Mouse (Mus musculus) kidney, postnatal 0 days (tissue): ENCODE results near the gene Tas1r2. TPM values are rescaled to one million over a fixed set of nuclear protein-coding genes. Genes with fewer than 3 reads are reported as not detected.

ENCODE experiments used
- ATAC-seq: fragments of 200-750 bp; cut with Nextera tagmentation; replicated peaks from 2 replicates; pipeline ENCODE4 v1.8.0; 2017; ENCODE audit warnings: low read depth, moderate number of reproducible peaks, moderate TSS enrichment, moderate library complexity; ENCODE audit not compliant: low FRiP score
- DNase-seq: peaks from one replicate; pipeline ENCODE4 v3.0.0-alpha.2; 2016; ENCODE audit warnings: low spot score
- H3K27ac ChIP-seq: fragments of 300-500 bp; sonication (generic); 2 replicates; pipeline ENCODE4 v1.5.1; 2014; ENCODE audit warnings: mild to moderate bottlenecking
- H3K27me3 ChIP-seq: fragments of 300-500 bp; sonication (generic); 2 replicates; pipeline ENCODE4 v1.6.1; 2014; ENCODE audit warnings: low read length, mixed read lengths; ENCODE audit not compliant: insufficient read depth
- H3K36me3 ChIP-seq: fragments of 300-500 bp; sonication (generic); 2 replicates; pipeline ENCODE4 v1.6.1; 2014; ENCODE audit warnings: low read length, mixed read lengths; ENCODE audit not compliant: insufficient read depth
- H3K4me1 ChIP-seq: fragments of 300-500 bp; sonication (generic); replicated peaks from 2 replicates; pipeline ENCODE4 v1.6.1; 2014; ENCODE audit warnings: antibody characterized with exemption, low read length, mixed read lengths; ENCODE audit not compliant: insufficient read depth
- H3K4me2 ChIP-seq: fragments of 300-500 bp; sonication (generic); 2 replicates; pipeline ENCODE4 v1.6.1; 2014; ENCODE audit warnings: mild to moderate bottlenecking, low read length, moderate library complexity, mixed read lengths
- H3K4me3 ChIP-seq: fragments of 300-500 bp; sonication (generic); replicated peaks from 2 replicates; pipeline ENCODE4 v1.5.1; 2014; ENCODE audit warnings: low read depth, low read length
- H3K9ac ChIP-seq: fragments of 300-500 bp; sonication (generic); 2 replicates; pipeline ENCODE4 v1.6.1; 2014; ENCODE audit warnings: low read depth, low read length
- H3K9me3 ChIP-seq: fragments of 300-500 bp; sonication (generic); replicated peaks from 2 replicates; pipeline ENCODE4 v1.6.1; 2016; ENCODE audit warnings: low read length, inconsistent platforms, mixed read lengths
- CTCF ChIP-seq: IDR thresholded peaks from 2 replicates; pipeline ENCODE4 v1.5.1; 2016; ENCODE audit warnings: antibody characterized with exemption, low read depth, mild to moderate bottlenecking, moderate library complexity
- WGBS: fragments of 180-500 bp; shearing (Covaris S2); extraction: QIAGEN DNeasy Blood & Tissue Kit; methylation state at CpG from one replicate; pipeline ENCODE4 v1.1.7; 2014; 5-methylcytosine and 5-hydroxymethylcytosine counted together
- polyA plus RNA-seq: library from polyadenylated mRNA; unstranded; fragments of >200 nt; fragmentation: Nextera tagmentation; extraction: Ambion mirVana; gene quantifications from 2 replicates; pipeline ENCODE4 v1.2.1, GENCODE M21; 2015

Gene Tas1r2
- not detected in 2 replicates for polyA plus RNA-seq

DNA sequence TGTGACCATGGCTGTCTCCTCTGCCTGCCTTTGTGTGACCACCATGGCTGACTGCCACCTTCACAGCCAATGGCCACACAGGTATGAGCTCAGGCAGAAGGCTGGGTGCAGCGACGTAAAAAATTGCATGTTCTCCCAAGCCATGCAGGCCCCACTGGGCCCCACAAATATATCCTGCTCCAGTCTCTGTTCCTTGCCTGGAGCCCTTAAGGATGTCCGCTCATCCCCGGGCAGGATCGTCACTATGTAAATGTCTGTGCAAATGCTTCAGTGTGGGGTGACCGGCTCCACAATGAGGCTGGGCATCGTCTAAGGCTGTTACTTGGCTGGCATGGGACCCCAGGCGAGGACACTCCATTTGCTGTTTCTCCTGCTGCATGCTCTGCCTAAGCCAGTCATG is at the start of gene Tas1r2:
Tas1r2 (plus strand) TSS at position 301 of the 400 bp plus-strand sequence.
- ATAC-seq (no peak), DNase-seq (no peak)
- no peaks in the 10 kb centered on the region for H3K27me3 ChIP-seq
- no peak within 1 kb of the TSS for H3K4me2 ChIP-seq
- H3K4me3 ChIP-seq: no peak within 1 kb of the TSS
- 79% methylated on average over 8 of the region's 8 CpGs for WGBS
- no peaks in the 10 kb centered on the region; the same call in 1 of the 2 replicates for H3K4me1 ChIP-seq
- no peak for TF ChIP-seq CTCF
- peaks cover 11% of the 10 kb centered on the region for H3K36me3 ChIP-seq
- no peaks in the 10 kb centered on the region for H3K9me3 ChIP-seq
- H3K27ac ChIP-seq: no peak within 1 kb of the TSS
- H3K9ac ChIP-seq: no peak within 1 kb of the TSS

DNA sequence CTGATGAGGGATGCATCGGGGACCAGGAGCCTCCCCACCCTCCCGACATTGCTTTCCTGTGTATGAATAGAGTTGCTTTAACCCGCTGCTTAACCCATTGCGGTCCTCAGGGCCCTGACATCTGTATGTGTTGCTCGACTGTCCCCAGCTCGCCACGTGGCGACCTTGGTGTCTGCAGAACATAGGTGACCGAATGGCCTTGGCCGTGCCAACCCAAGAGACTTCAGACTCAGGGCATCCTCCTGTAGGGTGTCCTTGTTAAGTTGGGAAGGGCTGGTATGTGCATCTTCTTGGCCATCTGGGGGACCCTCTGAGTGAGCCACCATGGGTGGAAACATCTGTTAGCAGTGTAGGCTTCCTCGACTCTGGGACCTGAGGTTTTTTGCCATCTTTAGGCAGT is 48.1 kb upstream of the Tas1r2 start:
- WGBS: 82% methylated on average over 11 of the region's 11 CpGs
- DNase-seq: no peak
- ATAC-seq: no peak

DNA sequence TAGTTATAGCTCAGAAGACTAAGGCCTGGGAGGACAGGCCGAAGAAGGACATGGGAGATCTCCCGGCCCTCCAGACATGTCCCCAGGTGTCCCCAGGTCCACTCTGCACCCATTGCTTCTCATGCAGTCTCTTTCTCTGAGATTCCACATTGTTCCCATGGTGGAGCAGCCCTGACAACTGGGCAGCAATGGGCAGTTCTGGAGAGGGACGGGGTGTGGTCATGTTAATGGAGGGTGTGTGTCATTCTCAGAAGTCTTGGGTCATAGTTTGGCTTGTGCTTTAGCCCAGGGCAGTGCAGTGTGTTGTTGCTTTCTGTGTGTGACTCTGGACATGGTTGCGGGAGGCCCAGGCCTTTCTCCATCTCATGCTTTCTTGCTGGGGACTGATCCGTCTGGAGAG is 46.6 kb upstream of the Tas1r2 start:
- Histone ChIP-seq H3K9me3 (no peaks in the 10 kb centered on the region), H3K36me3 (peaks cover 24% of the 10 kb centered on the region), H3K27ac (no peak overlapping the region), H3K4me1 (peaks cover 6% of the 10 kb centered on the region), H3K4me3 (no peak overlapping the region), H3K4me2 (no peak overlapping the region), H3K27me3 (no peaks in the 10 kb centered on the region), H3K9ac (no peak overlapping the region)
- no peak for TF ChIP-seq CTCF
- DNase-seq (no peak), ATAC-seq (no peak)
- 96% methylated on average over 5 of the region's 5 CpGs for WGBS

More for the DNA sequence above, 48.1 kb upstream of the Tas1r2 start:
- H3K9me3 ChIP-seq: no peaks in the 10 kb centered on the region
- no peak overlapping the region for H3K27ac ChIP-seq
- TF ChIP-seq CTCF: no peak
- H3K9ac ChIP-seq: no peak overlapping the region
- no peaks in the 10 kb centered on the region for H3K27me3 ChIP-seq
- no peak overlapping the region for H3K4me2 ChIP-seq
- no peak overlapping the region for H3K4me3 ChIP-seq
- peaks cover 24% of the 10 kb centered on the region for H3K36me3 ChIP-seq
- H3K4me1 ChIP-seq: peaks cover 11% of the 10 kb centered on the region

DNA sequence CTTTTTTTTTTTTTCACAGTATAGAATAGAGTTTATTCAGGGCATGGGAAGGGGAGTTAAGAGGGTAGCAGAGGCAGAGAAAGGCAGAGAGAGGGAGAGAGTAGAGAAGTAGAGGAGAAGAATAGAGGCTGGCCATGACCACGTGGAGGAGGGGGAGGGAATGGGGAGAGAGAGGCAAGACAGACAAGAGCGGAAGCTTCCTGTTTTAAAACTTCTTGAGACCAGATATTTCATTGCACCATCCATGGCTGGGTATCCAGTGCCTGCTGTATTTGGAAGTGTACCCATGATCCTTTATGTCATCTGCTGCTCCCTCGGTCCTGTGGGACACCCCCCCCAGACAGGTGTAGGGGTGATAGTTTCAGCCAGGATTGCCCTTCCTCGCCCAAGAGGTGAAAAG is 44.4 kb upstream of the Tas1r2 start:
- H3K9me3 ChIP-seq: no peaks in the 10 kb centered on the region
- ATAC-seq: no peak
- H3K27me3 ChIP-seq: no peaks in the 10 kb centered on the region
- peaks cover 35% of the 10 kb centered on the region for H3K36me3 ChIP-seq
- no peaks in the 10 kb centered on the region for H3K4me1 ChIP-seq
- TF ChIP-seq CTCF: no peak
- no peak overlapping the region for H3K27ac ChIP-seq
- DNase-seq: no peak
- no peak overlapping the region for H3K4me2 ChIP-seq
- H3K4me3 ChIP-seq: no peak overlapping the region
- no peak overlapping the region for H3K9ac ChIP-seq
- 62% methylated on average over 4 of the region's 4 CpGs for WGBS

DNA sequence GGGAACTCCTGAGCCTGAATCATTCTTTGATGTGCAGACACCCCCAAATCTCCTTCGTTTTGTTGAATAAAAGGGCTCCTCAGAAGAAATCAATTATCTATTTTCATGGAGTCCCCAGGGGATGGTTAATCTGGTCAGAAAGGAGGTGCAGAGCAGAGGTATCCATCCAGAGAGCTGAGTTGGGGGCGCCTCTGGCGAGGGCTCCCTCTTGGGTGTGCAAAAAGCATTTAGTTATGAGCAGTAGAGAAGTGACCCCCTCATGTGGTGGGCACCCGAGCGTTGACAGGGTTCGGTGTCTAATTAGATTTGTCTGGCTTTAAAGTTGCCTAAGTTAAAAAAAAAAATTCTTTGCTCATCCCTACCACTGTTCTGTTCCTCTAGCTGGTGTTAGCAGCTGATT is 42.4 kb upstream of the Tas1r2 start:
- Histone ChIP-seq H3K27ac (0 out of 2 replicates have a peak overlapping the region, but pooled peaks have one; percentile 36), H3K36me3 (peaks cover 35% of the 10 kb centered on the region; the same call in 1 of the 2 replicates), H3K9me3 (no peaks in the 10 kb centered on the region), H3K4me2 (no peak overlapping the region), H3K27me3 (no peaks in the 10 kb centered on the region), H3K4me1 (no peaks in the 10 kb centered on the region), H3K4me3 (no peak overlapping the region), H3K9ac (no peak overlapping the region)
- DNase-seq: no peak
- ATAC-seq: no peak
- 59% methylated on average over 6 of the region's 6 CpGs for WGBS
- TF ChIP-seq CTCF: no peak

DNA sequence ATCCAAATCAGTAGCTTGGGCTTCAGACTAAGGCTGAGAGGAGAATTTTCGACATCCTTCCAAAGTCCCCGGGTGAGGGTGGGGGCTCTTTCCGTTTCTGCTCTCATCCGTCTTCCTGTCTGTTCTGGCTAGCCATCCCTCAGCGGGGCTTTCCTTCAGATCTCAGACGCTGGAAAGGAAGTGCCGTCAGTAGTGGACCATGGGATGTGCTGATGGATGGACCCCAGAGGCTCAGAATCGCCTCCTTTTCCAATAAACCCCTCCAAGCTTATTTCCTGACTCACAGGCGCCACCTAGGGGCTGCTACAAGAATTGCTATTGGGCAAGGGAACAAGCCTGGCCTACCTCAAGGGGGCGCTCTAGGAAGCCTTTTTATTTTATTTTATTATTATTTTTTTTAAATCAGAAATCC is 41.8 kb upstream of the Tas1r2 start:
- peak overlapping the region; percentile 11; the same call in 1 of the 2 replicates for H3K4me2 ChIP-seq
- peaks cover 31% of the 10 kb centered on the region; the same call in 1 of the 2 replicates for H3K36me3 ChIP-seq

More for the DNA sequence above, 41.8 kb upstream of the Tas1r2 start:
- Histone ChIP-seq H3K27me3 (no peaks in the 10 kb centered on the region), H3K4me3 (no peak overlapping the region), H3K9me3 (no peaks in the 10 kb centered on the region), H3K27ac (no peak overlapping the region), H3K9ac (no peak overlapping the region), H3K4me1 (no peaks in the 10 kb centered on the region)
- under 1% methylated on average over 10 of the region's 10 CpGs for WGBS
- DNase-seq: peak; percentile 95
- peak; percentile 99 for TF ChIP-seq CTCF
- ATAC-seq: peak; percentile 57; the same call in 1 of the 2 replicates
